Mouse (Mus musculus): Measurements from ENCODE around the gene Uhrf1bp1.
"Not testable (repeated sequence)": the region's sequence is repeated elsewhere in the genome, so short reads cannot be mapped to it uniquely, and the experiment has no call there.

The Uhrf1bp1 gene

DNA sequence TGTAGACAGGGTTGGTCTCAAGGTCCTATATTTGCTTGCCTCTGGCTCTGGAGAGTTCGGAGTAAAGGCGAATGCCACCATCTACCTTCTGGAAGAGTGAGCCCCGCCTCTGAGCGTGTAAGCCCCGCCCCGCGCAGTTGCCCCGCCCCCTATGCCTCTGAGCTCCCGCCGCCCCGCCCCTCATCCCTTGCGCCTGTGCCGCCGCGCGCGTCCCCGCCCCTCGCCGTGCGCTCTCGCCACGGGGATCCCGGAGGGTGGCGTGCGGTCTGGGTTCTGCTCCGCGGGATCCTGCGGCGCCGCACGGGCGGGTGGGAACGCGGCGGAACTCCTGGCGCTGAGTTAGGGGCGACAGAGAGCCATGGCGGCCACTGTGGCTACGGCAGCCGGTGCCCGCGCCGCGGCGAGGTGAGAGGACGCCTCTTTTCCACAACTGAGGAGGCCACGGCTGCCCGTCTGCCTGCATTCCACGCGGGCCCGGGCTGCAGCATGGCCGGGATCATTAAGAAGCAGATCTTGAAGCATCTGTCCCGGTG lies at the start of gene Uhrf1bp1:
Uhrf1bp1 (plus strand) TSS at position 177 of the 533 bp plus-strand sequence.
- peak; percentile 92 for DNase-seq (ENCODE audit: low spot score)

DNA sequence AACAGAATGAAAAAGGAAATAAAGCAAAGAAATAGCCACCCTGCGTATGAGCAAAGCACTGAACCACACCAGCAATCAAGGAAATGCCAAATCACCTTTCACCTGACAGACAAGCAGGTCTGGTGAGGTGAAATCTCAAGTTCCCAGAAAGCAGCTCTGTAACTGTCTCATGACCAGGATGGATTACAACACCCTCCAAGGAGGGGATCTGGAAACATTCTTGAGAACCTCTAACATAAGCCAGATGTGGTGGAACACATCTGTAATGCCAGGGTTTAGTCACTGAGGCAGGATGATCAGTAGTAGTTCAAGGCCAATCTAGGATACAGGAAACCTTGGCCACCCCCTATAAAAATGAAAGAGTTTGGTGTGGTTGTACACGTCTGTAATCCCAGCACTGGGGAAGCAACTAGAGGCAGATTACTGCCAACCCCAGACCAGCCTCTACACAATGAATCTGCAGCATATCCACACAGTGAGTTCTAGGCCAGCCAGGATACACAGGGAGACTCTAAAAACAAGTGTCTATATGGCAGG lies 48.6 kb upstream of the Uhrf1bp1 start:
- no peak for DNase-seq (ENCODE audit: low spot score)

- DNase-seq (ENCODE audit: low spot score), result no peak
Measured at GRCm38 (mm10) chr17:27810569-27811331, 45.5 kb upstream of the Uhrf1bp1 start.

- no peak for DNase-seq (ENCODE audit: low spot score)
Measured at GRCm38 (mm10) chr17:27811980-27812379, 44.3 kb upstream of the Uhrf1bp1 start.

DNA sequence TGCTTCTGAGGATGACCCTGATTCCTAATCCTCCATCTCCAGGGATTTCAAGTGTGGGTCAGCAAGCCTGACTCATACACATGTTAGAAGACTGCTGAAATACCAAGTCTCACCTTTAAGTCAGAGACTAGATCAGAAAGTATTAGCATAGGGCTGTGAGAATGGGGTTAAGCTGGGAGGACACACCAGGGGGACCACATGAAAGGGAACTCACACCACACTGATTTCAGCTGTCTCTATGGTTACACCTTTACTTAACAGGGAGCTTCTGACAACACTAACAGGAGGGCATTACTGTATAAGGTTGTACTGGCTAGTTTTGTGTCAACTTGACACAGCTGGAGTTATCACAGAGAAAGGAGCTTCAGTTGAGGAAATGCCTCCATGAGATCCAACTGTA lies 41.6 kb upstream of the Uhrf1bp1 start:
- no peak for DNase-seq (ENCODE audit: low spot score)

DNA sequence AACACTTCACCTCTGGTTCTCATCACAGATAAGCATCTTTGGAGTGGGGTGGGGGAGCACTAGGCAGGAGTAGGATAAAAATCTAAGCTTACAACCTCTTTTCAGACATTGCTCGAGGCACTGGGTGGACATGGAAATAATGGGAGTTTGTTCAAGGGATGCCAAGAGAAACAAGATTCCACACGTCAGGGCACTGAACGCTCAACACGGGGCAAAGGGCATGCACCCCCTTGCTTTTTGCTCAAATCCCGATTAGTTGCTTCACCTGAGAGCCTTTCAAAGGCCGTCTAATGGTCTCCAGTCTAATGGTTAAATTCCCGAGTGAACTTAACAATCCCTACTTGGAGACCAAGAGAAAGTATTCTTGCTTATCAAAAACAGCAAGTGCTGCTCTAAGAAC lies 37.2 kb upstream of the Uhrf1bp1 start:
- DNase-seq (ENCODE audit: low spot score), result no peak

DNA sequence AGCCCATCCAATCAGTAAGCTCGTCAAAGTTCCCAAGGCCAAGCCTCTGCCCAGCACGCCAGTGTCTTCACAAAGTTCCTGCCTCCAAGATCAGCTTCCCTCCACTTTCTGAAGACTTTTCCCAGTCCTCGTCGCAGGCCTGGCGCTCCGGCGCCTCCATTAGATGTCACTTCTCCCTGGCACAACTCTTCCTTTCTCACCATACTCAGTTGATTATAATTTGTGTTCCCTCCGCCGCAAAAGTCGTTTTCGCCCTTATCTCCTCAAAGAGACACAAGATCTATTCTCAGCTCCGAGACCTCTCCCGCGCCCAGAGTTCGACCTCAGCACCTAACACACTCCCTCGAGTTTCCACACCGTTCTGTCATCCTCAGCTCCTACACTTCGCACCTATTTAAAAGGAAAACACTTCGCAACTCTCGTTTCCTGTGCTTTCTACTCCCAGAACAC lies 36.7 kb upstream of the Uhrf1bp1 start:
- DNase-seq (ENCODE audit: low spot score), result peak; percentile 50

GRCm38 (mm10) chr17:27819971-27820567 lies 36.2 kb upstream of the Uhrf1bp1 start:
- DNase-seq (ENCODE audit: low spot score), result peak; percentile 76

DNA sequence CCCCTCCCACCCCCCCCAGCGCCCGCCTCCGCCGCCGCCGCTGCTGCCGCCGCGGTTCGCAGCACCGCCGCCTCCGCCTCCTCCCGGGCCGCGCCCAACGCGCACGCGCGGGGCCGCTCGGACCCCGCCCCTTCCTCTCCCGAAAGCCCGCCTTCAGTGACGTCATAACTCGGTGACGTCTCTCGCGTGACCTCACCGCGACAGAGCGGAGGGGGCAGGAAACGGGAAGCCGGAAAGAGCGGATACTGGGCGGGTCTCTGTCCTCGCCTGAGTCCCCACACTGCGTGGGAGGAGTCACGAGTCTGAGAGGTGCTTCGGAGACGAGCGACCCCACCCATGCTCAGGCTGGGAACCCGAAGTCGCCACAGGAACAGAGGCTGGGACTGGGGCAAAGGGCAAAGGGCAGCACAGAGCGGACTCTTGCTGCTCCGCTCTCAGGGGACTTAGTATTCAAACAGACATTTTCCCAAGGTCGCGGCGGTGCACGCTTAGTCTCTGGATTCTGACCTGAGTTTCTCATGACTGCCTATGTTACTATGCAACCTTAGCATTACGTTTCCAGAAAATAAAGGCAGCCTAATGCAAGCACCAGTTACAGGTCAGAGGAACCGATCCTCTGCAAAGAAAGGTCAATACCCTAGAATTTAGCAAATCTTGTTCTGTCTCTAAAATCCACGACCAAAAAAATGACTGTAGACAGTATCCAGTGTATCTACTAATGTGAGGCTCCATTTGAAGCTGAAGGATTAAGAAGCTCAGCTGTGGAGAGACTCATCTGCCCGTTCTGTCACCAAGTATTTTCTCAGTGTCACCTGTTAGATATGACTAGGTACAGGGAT lies 35.5 kb upstream of the Uhrf1bp1 start, which contains the start of gene D17Wsu92e:
D17Wsu92e (minus strand) TSS at position 81 of the 839 bp plus-strand sequence.
- peak; percentile 99 for DNase-seq (ENCODE audit: low spot score)

DNA sequence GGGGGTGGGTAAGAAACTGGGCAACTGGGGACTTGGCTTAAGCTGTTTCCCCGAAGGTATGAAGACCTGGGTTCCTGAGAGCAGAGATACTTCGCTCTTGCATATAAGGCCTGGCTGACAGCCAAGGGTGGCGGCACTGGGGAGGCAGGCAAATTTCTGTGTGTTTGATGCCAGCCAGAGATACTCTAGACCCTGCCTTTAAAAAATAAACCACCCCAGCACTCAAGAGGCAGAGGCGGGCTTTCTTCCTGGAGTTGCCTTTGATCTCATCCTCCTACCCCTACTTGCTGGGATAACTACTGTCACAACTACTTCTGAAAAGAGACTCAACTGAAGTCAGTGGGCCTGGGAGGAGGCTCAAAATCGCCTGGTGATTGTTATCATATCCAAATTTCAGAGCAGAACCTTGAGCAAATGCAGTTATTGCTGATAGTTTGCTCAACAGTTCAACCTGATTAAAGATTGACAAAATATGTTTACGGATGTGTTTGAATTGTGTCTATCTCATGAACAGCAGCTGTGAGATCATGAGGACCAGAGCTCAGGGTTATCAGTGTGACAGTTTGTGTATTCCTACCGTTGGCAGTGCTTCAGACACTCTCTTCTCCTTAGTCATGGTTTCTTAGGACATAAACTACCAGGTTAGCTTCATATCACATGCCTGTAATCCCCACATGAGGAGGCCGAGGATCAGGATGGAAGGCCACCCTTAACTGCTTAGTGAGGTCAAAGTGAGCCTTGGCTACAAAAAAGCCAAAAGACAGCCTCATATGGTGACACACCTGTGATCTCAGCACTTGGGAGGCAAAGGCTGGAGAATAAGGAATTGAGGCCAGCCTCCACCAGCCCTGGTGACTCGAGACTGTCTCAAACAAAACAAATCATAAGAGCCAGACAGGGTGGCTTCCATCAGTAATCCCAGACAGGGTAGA lies 34.6 kb upstream of the Uhrf1bp1 start:
- DNase-seq (ENCODE audit: low spot score), result peak; percentile 72

DNA sequence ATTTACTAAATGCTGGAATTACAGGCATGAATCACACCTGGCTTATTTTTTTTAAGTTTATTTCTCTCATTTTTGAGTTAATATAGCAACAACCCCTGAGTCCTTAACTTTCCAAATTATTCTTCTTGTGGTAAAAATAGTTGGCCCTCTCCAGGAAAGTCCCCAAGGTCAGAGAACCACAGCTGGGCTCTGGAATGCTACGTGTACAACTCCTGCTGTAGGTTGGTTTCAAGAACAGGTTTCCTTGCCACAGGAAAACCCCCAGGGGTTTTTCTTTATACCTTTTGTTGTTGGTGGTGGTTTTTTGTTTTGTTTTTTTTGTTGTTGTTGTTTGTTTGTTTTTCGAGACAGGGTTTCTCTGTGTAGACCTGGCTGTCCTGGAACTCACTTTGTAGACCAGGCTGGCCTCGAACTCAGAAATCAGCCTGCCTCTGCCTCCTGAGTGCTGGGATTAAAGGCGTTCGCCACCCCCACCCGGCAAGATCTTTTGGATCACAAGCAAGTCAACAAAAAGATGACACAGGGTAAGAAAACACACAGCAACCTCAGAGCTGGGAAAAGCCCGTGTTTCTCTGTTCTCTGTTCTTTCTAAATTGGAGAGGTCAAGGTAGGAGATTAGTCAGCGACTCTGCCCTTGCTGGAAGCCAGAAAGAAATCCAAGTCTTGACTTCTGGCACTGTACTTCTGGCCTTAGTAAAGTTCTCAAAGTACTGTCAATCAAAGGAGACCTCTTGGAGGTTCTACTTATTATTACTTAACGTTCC lies 32.9 kb upstream of the Uhrf1bp1 start:
- no peak for DNase-seq (ENCODE audit: low spot score)

DNA sequence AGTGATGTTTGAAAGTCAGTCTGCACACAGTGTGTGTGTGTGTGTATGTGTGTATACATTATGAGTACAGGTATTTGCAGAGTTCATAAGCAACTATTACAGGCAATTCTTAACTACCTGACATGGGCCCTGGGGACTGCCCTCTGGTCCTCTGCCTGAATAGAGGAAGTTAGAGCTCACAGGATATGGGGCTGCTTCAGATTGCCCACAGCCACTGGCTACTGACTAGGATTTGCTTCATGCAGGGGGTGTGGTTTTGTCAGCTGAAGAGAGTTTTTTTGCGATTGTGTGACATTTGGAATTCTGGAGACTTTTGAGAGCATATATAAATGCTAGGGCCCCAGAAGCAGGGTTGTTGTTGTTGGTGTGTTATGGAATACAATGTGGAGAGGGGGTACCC lies 31.3 kb upstream of the Uhrf1bp1 start:
- no peak for DNase-seq (ENCODE audit: low spot score)

DNA sequence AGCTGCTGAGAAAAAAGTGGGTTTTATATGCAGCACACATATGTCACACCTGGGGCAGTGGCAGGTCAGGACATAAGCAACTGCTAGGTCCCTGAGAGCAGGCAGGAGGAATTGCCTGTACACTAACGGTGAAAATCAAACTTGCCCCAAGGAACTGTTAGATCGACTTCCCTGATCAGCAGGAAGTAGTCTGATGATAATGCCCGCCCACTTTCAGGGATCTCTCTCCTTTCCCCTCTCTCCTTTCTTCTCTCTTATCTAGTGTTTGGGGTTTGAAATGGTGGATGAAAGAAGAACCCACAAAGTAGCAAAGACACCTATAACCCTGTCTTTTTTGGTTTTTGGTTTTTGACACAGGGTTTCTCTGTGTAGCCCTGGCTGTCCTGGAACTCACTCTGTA lies 30.7 kb upstream of the Uhrf1bp1 start:
- no peak for DNase-seq (ENCODE audit: low spot score)

DNA sequence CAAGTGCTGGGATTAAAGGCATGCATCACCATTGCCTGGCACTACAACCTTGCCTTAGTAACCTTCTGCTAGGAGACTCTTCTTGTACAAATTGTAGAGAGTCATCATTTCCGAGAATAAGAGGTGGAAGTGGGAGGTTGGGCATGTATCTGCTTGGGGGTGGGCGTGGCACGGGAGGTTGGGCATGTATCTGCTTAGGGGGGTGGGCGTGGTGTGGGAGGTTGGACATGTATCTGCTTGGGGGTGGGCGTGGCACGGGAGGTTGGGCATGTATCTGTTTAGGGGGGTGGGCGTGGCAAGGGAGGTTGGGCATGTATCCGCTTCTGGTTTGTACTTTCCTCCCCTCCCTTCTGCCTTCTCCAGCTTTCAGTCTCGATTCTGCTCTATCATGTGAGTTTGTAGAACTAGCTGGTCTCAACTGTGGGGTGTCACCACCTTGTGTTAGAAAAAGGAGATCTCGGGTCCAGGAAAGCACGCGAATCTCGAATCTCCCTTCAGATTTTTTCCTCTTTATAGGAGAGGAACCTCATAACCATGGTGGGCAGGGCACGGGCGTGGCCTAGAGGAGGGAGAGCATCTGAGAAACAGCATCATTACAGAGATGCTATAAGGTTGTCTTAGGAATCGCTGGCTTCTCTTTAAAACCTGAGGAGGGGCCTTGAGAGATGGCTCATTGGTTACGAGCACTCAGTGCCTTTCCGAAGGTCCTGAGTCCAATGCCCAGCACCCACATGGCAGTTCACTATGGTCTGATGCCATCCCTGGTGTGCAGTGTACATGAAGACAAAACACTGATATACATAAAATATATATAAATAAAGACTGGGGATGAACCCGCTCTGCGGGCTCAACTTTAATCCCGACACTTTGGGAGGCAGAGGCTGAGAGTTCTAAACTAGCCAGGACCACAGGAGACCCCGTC lies 30.0 kb upstream of the Uhrf1bp1 start:
- peak; percentile 87 for DNase-seq (ENCODE audit: low spot score)

GRCm38 (mm10) chr17:27826908-27827383 lies 29.3 kb upstream of the Uhrf1bp1 start:
- peak; percentile 73 for DNase-seq (ENCODE audit: low spot score)

DNA sequence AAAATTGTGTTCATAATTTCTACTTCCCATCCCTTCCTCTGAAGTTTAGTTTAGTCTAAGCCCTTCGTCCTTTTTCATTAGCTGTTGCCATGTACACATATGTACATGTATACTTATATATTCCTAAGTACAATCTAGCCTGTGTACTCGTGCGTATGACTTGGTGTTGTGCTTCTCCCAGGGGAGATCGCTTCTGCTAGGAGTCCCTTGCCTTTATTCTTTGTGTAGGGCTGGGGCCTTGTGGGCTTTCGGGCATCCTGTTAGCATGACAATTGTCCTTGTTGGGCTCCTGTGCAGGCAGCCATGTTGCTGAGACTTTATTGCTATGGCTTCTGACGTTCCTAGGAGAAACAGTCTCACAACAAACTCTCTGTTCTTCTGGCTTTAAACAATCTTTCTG lies 28.7 kb upstream of the Uhrf1bp1 start:
- DNase-seq (ENCODE audit: low spot score), result no peak

GRCm38 (mm10) chr17:27830411-27830810 lies 25.8 kb upstream of the Uhrf1bp1 start:
- DNase-seq (ENCODE audit: low spot score), result no peak

GRCm38 (mm10) chr17:27837850-27838249 lies 18.4 kb upstream of the Uhrf1bp1 start, which contains the start of gene Snrpc:
TSS of gene Snrpc (plus strand) at chr17:27838150.
- not testable (repeated sequence) for DNase-seq (ENCODE audit: low spot score)
